Mouse (Mus musculus) layer of hippocampus, postnatal 10 days (tissue): ENCODE data around the gene Capn7. TPM values are rescaled to one million over a fixed set of nuclear protein-coding genes. Genes with fewer than 3 reads are reported as not detected.

Experiments
- DNase-seq, 2 experiments: peaks; one replicate each; pipeline ENCODE4 v3.0.0; 2021; ENCODE audit warnings: low spot score in 2 of 2
- total RNA-seq, 2 experiments: library from RNA; stranded (reverse); gene quantifications; 2 replicates each; pipeline ENCODE4 v1.2.3; 2021

The Capn7 gene
- total RNA-seq, 2 experiments from 2014 or later: 39.9 to 41.5 TPM

DNA sequence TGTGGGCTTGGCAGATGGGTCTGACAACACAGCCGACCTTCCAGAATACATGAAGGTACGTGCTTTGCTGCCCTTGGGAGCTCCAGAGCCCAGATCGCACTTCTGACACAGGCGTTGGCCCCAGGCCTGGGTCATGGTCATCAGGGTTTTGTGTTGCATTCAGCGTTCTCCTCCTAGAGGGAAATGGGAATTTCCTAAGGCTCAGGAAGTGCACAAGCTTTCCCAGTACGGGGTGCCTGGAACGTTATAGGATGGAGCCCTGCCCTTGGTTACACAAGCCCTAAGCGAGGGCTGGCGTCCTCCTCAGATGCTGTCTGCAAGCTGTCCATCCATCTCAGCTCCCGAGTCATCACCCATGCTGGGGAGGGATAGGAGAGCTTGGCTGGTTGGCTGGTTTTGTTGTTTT is 76.2 kb downstream of the Capn7 start:
- DNase-seq: no peak

DNA sequence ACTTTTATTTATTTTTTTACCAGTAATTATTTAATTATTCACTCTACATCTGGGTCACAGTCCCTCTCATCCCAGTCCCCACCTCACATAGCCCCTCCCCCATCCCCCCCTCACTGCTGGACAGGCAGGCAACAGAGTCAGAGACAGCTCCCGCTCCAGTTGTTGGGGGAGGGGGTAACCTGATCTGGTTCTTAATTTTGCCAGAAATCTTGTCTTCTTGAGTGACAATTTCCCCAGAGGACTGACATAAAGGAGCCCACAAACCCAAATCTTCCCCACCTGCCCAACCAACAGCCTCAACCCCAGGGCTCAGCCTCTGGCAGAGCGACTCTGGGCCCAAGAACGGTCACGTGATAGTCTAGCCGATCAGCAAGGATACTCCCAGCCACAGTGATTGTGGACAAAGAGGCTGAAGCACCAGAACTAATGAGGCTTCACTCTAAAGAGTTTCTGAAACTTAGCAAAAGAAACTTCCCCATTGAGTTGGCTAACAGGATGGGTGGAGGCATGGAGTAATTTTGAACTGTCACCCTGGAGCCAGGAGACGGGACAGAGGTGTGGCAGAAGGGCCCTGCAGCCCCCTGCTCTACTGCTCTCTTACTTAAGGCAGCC is 77.1 kb downstream of the Capn7 start:
- no peak for DNase-seq

DNA sequence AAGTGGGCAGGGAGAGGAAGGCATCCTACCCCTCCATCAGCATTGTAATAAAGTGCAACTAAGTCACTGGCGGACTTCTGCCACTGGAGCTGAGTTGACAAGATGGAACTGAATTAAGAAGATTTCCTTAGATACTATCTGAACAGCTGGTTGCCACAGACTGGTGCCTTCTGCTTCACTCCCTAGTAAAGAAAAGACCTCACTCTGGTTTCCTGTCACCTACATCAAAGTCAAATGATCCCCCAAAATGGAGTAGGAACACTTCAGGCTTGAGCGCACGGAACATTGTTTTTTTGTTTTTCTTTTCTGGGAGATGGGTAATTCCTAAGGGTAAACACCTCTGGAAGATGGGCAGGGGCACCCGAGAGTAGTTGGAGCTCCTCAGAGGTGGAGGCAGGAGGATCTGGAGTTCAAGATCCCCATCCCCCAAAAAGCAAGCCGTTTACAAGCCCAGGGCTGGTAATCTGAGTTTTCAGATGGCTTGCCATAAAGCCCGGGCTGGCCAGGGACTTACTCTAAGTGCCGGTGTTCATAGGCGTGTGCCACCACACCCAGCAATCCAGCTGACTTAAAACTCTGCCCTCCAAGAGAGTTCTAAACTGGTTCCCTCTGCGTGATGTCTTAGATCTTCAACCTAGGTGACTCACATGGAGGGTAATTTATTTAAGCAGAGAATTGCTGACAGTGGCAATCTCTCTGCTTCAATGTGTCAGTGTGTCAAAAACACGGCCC is 78.0 kb downstream of the Capn7 start:
- no peak for DNase-seq

DNA sequence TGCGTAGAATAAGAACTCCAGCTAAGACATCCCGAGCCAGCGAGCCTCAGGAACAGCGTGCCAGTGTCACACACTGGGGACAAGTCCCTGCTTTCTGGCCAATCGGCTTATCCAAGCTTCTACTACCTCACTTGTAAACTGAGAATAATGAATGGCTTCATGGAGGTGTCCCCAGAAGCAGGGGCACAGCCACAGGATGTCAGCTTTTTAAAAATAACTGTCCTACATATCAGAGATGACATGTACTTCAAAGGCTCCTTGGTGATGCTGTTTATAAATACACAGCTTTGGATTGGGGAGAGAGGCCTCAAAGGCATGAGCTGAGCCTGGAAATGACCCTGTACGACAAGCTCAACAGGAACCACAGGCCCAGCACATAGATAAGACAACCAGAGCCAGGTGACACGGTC is 78.5 kb downstream of the Capn7 start:
- no peak for DNase-seq

DNA sequence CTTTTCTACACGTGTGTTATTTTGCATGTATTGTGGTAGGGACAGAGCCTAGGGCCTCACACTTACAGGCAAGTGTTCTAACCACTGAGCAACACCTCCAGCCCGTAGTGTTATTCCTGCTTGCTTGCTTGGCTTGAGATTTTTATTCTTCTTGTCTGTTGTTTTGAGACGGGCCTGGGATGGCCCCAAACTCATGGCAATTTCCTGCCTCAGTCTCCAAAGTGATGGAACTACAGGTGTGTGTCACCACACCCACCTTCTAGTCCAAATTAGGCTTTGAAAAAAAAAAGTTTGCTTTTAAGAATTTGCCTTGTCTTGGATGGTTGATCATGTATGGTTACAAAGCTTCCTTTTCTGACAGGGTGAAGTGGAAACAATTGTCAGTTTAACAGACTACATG is 80.0 kb downstream of the Capn7 start:
- no peak for DNase-seq

DNA sequence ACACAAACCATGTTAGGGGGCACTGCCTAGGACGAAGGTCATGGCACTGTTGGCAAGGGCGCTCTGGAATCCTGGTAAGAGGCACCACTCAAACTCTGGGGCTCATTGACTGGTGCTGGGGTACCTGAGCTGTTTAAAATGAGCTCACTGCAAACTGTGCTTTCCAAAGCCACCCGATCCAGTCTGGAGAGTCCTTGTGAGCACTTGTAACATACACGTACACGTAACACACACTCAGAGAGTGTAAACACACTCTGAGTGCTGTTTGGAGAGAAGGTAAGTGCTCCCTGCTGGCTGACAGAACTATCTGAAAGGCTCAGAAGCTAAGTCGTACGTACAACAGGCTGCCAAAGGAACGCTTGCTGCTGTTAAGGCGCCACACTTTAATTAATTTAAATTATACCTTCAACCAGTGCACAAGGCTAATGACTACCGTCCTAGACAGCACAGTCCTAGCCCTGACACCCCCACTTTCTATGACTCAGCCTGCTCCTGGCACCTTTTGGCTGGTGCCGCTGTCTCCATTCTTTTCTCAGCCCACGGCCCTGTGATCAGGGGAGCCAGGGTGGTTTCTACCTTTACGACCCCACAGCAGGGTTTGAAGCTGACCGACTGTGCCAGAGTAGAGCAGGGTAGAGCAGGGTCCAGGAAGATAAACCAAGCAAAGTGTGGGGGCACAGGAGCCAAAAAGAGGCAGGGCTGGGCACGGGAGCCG is 80.6 kb downstream of the Capn7 start:
- no peak for DNase-seq

DNA sequence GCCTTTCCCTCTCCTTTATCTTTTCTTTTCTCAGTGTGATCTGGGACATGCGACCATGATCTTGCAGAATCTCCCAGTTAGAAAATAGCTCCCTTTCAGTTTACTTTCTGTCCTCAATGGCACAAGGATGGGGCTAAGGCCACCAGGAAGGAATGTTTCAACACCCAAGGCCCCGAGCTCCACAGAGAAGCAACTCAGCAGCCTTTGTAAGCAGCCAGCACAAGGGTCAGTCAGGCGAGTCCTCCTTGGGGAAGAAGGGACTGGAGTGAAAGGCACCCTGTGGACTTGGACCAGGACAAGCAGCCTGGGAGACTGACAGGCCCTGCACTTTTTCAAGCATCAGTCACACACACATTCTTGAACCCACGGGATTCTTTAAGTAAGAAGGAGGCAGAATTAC is 82.8 kb downstream of the Capn7 start:
- no peak for DNase-seq

DNA sequence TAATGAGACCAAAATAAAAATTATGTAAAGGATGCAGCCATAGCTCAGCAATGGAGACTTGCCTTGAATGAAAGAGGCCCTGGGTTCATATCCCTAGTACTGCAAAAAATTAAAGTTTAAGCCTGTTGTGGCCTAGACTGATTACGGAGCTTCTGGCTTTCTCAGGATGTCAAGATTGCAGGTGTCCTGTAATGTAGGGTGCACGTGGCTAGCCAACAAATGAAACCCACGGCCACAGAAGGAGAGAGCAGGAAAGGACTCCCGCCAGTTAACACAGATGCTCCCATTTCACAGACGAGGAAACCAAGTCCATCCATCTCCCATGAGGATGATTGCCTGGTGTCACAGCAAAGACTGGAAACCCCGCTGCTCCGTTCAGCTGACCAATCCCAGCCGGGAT is 83.7 kb downstream of the Capn7 start:
- no peak for DNase-seq

DNA sequence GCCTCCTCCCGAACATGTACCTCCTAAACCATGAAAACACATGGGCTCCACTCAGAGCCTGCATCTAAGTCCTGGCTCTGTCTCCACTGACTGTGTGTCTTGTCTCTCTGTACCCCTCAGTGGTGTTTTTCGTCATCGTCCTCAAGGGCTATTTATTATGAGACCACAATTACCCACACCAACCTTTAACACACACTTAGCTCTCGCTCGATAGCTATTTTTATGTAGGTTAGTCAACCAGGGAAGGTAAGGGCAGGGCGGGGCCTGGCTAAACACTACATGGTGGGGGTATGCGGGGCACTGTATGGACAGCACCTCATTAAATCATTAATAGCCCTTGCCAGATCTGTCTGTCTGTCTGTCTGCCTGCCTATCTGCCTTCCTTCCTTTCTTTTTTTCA is 84.1 kb downstream of the Capn7 start:
- no peak for DNase-seq

DNA sequence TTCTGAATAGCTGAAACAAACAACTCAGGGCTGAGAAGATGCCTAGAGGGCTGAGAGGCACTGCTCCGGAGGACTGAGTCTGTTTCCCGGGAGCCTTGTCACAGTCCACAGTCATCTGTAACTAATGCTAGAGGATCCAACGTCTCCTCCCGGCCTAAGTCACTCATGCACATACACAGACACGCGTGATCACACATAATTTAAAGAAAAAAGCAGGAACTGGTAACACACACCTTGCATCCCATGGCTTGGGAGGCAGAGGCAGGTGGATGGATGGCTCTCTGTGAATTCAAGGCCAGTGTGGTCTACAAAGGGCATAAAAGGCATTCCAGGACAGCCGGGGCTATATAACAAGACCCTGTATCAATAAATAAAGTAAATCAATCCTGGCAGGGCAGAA is 84.5 kb downstream of the Capn7 start:
- DNase-seq: no peak

Other genes with a start within 250 kb of the Capn7 start
- 10 to 100 TPM; 32.5 to 33.5 TPM for gene Smim4, start 207.7 kb upstream of the Capn7 start, total RNA-seq
- gene Nt5dc2, start 205.6 kb upstream of the Capn7 start, total RNA-seq: 10 to 100 TPM; 18.0 to 22.5 TPM
- gene Stab1, start 168.0 kb upstream of the Capn7 start, total RNA-seq: 10 to 100 TPM; 26.9 to 40.4 TPM
- 1 to 10 TPM in 1 of 2 experiments, under 1 TPM in 1; 0.67 to 2.0 TPM for gene Tnnc1, start 128.3 kb upstream of the Capn7 start, total RNA-seq
- gene Nisch, start 119.7 kb upstream of the Capn7 start, total RNA-seq: 100 to 1,000 TPM; 424 to 481 TPM
- gene Sema3g, start 118.8 kb upstream of the Capn7 start, total RNA-seq: 1 to 10 TPM; 4.7 to 5.4 TPM
- gene Phf7, start 85.3 kb upstream of the Capn7 start, total RNA-seq: 1 to 10 TPM; 4.8 to 5.2 TPM
- 100 to 1,000 TPM; 117 to 123 TPM for gene Bap1, start 85.2 kb upstream of the Capn7 start, total RNA-seq
- gene Dnah1, start 12.7 kb upstream of the Capn7 start, total RNA-seq: 1 to 10 TPM; 2.2 to 2.4 TPM
- gene Sh3bp5, start 99.4 kb downstream of the Capn7 start, total RNA-seq: 100 to 1,000 TPM; 120 to 125 TPM
- gene Eaf1, start 157.8 kb downstream of the Capn7 start, total RNA-seq: 10 to 100 TPM; 16.1 to 19.1 TPM
- 10 to 100 TPM; 26.7 to 29.4 TPM for gene Mettl6, start 158.4 kb downstream of the Capn7 start, total RNA-seq